Mouse (Mus musculus): ENCODE results near the gene Spg21.
A peak's percentile ranks its signal among the peaks of the same experiment; 100 is the strongest.

Gene Spg21

DNA sequence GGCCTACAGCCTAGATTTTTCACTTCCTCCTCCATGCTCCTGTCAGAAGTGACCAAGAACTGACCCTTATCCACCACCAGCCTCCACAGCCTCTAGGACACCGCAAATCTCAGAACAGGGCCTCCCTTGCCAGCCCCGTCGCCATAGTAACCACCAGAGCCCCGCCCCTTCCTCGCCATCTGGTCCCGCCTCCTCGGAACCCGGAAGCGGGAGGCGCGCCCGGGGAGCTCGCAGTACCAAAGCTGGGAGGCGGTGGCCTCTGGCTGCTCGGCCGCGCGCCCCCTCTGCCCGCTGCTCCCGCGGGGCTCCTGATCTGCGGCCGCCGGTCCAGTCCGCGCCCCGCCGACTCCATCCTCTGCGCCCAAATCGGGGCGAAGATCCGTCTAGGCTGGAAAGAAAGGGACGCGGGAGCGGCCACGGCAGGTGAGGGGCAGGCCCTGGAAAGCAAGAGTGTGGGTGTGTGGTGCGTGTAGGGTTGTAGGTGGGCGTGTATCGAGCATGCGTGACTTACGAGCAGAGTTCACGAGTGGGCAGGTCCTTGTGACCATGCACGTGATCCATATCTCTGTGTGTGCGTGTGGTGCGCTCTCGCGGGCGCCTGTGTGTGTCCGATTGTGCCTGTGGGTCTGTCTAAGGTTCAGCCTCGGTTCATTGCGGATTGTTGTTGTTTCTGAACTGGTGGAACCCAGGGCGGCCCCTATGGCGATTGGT lies at the start of gene Spg21:
TSS of gene Spg21 (plus strand) at position 216 of the 711 bp plus-strand sequence.
- DNase-seq (ENCODE audit: low spot score): peak; percentile 97

DNA sequence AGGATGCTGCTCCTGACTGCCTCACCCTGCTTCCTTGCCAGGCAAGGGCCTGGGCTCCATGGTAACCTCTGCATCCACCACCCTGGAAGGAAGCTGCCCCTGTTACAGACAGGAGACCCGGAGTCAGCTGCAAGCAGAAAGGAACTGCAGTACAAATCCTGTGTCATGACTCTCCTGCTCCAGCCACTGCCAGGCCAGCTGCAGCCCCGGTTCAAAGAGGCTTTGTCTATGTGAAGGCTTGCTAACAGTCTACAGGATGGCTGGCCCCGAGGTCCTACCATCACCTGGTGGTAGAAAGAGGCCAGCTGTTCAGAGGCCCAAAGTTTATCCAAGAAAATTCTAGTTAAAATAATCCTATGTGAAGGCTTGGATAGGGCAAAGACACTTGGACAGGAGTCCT lies 49.4 kb upstream of the Spg21 start:
- no peak for DNase-seq (ENCODE audit: low spot score)

DNA sequence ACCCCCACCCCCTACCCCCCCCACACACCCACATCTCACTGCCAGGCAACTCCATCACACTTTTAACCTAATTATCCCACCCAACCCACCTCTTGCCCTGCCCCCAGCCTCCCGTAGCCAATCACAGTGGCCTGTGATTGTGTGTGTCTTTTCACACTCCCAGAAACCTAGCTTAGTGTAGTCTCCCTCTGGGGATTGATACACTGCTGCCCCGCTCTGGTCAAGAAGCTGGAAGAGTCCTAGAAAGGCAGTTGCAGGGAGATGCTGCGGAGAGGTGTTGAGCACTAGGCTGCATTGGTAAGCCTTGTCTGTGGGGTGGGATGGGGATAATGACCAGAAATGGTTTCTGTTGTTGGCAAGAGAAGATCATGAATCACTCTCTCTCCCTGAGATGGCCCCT lies 43.0 kb upstream of the Spg21 start:
- DNase-seq (ENCODE audit: low spot score): no peak

- DNase-seq (ENCODE audit: low spot score): no peak
These were observed 41.1 kb upstream of the Spg21 start for GRCm38 (mm10) chr9:65419633-65420032.

DNA sequence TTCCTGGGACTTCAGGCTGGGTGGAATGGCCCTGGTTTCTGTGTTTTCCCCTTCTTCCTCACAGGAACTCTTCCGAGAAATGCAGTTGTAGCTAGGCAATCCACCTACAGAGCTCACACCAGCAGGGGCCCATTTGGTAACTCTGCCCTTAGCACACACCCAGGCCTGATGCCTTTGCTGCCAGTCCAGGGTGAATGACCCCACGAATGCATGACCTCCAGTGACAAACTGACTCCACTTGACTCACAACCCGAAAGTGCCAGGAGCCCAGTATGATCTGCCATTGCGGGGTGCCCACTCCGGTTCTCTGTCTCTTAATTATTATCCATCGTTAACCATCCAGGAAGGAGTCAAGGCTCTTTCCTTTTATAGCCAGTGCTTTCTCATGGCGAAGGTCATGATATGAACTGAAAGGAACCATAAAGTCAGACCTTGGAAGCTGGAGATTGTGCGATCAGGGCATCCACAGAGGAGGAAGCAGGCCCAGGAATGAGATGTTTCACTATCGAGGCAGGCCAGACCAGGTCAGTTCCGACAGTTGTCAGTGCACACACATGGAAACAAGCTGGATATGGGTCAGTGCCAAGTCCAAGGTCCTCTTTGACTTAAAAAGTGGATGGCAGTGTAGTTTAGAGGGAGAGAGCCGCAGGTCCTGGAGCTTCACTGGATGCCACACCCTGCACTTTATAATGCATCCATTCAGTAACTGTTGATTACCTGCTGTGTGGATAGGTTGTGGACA lies 37.8 kb upstream of the Spg21 start, which contains the start of gene Slc51b:
TSS of gene Slc51b (minus strand) at position 196 of the 742 bp plus-strand sequence.
- no peak for DNase-seq (ENCODE audit: low spot score)

GRCm38 (mm10) chr9:65424393-65424792 lies 36.4 kb upstream of the Spg21 start:
- DNase-seq (ENCODE audit: low spot score): no peak

DNA sequence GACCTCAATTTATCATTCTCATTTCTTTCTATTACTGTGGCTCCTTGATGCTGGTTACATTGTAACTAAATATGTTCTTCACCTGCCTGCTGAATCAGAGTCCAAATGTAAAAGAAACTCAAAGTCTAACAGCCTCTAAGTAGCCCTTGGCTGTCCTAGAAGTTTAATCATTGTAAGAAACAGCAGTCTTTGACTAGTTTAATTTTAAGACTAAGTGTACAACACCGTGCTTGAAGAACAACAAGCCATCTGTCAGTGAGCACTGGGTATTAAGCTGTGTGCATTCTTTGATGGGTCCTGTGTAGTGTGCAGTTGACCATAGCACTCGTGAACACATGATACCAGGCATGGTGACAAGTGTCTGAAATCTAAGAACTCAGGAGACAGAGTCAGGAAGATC lies 33.2 kb upstream of the Spg21 start:
- DNase-seq (ENCODE audit: low spot score): no peak

GRCm38 (mm10) chr9:65428003-65428402 lies 32.7 kb upstream of the Spg21 start:
- no peak for DNase-seq (ENCODE audit: low spot score)

- DNase-seq (ENCODE audit: low spot score): no peak
These were observed 30.3 kb upstream of the Spg21 start for GRCm38 (mm10) chr9:65430401-65430800.

DNA sequence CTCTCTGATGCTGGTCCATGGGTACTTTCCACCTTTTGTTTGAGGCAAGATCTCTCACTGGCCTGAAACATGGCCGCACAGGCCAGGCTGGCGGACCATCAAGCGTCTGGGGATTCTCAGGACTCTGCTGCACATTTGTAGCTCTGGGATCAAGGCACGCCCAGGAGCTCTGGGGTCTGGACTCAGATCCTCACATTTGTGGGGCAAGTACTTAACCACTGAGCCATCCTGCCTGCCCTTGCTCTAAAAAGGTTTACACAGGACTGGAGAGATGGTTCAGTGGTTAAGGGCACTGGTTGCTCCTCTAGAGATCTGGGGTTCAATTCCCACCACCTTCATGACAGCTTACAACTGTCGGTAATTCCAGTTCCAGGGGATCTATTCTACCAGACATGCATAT lies 29.8 kb upstream of the Spg21 start:
- no peak for DNase-seq (ENCODE audit: low spot score)

DNA sequence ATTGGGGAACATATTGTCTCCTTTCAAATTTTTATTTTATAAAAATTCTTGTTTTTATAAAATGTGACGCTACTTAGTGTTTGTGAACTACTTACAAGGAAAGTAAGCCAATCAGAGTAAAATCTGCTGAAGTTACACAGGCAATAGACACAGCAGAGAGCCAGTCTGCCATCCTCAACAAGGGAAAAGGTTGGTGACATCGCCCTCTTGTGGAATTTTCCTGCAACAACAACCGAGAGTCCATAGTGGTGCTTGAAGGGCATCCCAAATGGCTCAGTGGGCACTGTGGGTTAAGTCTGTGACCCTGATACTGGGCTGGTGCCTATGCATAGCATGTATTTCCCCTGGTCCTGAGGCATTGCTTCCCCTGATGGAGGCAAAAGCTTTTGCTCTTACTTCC lies 28.5 kb upstream of the Spg21 start:
- peak; percentile 88 for DNase-seq (ENCODE audit: low spot score)

DNA sequence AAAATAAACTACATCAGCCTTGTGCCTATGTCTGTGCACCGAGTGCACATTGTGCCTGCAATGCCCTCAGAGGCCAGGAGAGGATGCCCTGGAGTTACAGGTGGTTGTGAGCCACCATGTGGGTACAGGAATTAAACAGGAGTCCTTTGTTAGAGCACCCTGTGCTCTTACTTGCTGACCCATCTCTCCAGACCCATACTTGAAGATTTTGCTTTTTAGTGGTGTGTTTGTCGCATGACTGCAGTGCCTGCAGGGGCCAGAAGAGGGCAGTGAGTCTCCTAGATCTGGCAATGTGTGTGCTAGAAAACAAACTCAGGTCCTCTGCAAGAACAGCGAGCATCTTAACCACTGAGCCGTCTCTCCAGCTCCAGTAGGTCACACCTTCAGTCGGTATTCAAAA lies 26.6 kb upstream of the Spg21 start:
- DNase-seq (ENCODE audit: low spot score): peak; percentile 73

DNA sequence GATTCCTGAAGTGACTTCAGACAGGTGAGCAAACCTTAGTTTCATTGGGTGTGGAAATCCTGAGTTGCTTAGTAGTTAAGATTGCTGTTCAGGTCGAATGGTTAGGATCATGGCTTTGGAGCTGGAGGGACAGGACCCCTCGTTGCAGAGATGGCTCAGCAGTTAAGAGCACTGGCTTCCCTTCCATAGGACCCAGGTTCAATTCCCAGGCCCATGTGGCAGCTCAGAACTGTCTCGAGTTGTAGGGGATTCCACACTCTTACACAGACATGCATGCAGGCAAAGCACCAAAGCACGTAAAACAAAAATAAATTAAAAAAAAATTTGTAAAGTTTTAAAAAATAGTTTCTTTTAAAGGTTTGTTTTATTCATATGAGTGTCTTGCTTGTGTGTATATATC lies 25.5 kb upstream of the Spg21 start:
- DNase-seq (ENCODE audit: low spot score): no peak

DNA sequence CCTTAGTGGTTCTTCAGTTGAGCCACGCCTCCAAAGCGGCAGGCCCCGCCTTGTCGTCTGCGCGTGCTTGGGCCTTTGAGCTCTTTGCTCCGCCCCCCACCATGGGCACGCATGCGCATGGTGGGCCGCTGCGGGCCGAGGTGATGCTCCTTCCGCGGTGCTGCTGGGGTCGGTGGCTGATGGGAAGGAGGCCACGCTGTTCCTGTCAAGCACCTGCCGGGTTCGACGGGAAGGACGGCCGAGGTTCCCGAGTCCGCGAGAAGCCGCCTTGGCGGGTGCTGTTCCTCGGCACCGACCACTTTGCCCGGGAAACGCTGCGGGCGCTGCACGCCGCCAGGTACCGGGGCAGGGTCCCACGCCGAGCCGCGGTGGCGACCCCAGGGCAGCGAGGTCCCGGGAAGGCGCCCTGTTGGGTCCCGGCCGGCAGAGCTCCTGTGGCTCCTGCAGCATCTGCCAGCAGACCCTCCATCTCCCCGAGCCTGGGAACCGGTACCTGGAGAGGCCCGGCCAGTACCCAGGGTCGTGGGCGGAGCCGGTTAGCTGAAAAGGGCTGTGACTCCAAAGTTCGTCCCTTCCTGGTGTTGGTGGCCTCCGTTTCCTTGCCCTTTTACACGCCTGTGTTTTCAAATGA lies 25.0 kb upstream of the Spg21 start, which contains the start of gene Mtfmt:
TSS of gene Mtfmt (plus strand) at position 112 of the 631 bp plus-strand sequence.
- peak; percentile 99 for DNase-seq (ENCODE audit: low spot score)

DNA sequence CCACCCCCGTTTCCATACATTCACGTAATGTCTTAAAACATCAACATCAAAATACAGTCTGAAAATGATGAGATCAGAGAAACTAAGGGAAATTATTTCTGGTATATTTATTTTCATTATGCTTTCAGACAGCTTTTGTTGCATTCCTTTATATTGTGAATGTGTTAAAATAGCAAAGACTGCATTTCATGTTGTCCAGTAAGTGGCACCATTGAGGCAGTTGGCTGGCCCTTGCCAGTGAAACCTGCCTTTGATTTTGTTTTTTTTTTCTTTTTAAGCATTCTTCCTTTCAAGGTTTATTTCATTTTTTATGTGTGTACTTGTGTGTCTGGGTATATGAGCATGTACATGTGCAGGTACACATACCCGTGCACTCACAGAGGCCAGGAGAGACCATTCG lies 16.1 kb upstream of the Spg21 start:
- no peak for DNase-seq (ENCODE audit: low spot score)

GRCm38 (mm10) chr9:65447951-65448350 lies 12.8 kb upstream of the Spg21 start:
- no peak for DNase-seq (ENCODE audit: low spot score)

DNA sequence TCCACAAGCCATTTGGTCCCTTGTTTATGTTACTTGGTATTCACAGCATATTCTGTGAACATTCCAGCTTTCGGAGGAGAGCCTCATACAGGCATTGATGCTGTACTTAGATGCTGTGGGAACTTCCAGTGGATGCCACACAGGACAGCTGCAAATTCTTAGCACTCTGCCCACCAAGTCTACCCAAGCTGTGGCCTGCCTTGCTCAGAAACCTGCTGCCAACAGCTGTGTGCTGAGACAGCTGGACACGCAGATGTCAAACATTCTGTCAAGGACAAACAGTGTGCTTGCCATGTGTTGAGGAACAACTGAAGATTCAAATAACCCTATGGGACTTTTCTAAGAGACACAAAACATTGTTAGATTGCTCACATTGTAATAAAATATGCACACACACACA lies 1.8 kb upstream of the Spg21 start:
- no peak for DNase-seq (ENCODE audit: low spot score)

DNA sequence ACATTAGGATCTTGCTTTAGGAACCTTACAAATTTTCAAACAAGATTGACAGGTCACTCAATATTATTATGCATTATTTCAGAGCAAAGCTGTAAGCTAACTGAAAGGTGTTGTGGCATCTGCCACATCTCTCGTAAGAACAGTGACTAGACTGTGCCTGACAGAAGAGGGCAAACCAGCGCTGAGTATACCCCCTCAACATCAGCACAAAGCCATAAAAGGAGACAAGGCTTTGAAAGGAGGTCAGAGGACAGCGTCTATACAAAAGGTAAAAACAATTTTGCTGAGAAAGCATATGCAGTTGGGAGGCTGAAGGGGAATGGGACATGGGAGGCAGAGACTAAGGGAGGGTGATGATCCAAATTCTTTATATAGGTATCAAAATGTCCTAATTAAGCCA lies 549 bp upstream of the Spg21 start:
- DNase-seq (ENCODE audit: low spot score): no peak

GRCm38 (mm10) chr9:65462544-65462943 lies 1.8 kb downstream of the Spg21 start:
- no peak for DNase-seq (ENCODE audit: low spot score)

GRCm38 (mm10) chr9:65464161-65464560 lies 3.4 kb downstream of the Spg21 start:
- no peak for DNase-seq (ENCODE audit: low spot score)

DNA sequence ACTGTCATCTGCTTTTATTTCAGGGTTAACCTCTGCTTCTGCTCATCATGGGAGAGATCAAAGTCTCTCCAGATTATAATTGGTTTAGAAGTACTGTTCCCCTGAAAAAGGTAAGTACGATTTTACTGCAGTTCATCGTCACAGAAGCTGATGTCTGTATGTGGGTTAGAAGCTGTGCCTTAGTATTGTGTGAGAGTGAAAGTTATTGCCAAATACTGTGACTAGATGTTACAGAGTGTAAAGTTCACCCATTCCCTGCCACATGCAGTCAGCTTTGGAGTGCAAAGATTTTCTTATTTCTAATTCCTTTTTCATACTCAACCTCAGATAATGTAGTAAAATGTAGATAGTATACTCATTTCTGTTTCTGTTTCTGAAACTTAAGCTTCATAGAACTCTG lies 4.5 kb downstream of the Spg21 start:
- no peak for DNase-seq (ENCODE audit: low spot score)

DNA sequence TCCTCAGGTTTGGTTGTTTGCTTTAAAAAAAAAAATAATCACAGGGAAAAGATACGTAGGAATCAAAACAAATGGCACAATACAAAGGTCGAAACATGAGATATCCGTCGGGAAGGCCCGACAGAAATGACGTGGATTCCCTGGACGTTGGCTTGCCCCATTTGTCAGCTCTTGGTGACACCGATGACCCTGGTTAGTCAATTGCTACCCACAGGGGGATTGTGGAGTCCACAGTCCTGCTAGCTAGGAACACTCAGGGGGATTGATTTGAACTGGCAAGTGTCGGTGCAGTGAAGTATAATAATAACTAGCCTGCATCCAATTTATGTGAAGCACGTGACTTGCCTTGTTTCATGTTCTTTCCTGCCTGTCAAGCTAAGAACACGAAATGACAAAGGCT lies 6.9 kb downstream of the Spg21 start:
- DNase-seq (ENCODE audit: low spot score): peak; percentile 21

DNA sequence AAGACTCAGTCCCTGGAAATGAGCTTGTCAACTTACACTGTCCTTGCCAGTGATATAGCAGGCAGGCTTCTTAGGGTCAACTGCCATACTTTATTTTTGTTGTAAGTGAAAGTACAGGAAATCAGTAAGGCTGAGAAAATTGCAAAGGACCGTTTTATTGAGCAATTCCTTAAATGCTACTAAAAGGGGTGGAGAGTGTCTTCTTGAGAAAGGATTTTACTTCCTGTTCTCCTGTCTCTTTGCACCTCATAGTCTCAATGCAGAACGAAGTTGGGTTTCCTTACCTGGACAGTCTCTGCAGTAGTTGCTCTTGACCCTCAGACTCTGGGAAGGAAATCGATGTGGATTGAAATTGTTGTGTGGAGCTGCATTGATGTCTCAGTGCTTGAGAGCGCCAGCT lies 12.0 kb downstream of the Spg21 start:
- no peak for DNase-seq (ENCODE audit: low spot score)
